ENCODE assay signal across 26 mouse cellular contexts in genomic region chr6:5304956-5305355, GRCm38 (mm10). TPM values are rescaled to one million over a fixed set of nuclear protein-coding genes. Genes with fewer than 3 reads are reported as not detected.
DNase-seq lines count a peak whose midpoint lies in the region; ATAC-seq and TF ChIP-seq lines count a peak whose summit lies in the region.
"Had no signal": no experiment of that assay in that cellular context is flagged by ENCODE, and none has a peak within 500 bp of the region (broad histone marks: within the 10 kb centered on the region; RNA-seq: fewer than 3 reads in every experiment).

No protein-coding gene starts in this region.

- ATAC-seq in intestine, embryonic 16.5 days, result peak; percentile 40; the same call in 1 of the 2 replicates
- no peak for ATAC-seq in intestine, embryonic 15.5 days
- ATAC-seq in neural tube, embryonic 15.5 days (ENCODE audit: low FRiP score), result no peak
- ATAC-seq: forebrain, embryonic 13.5 days; forebrain, embryonic 16.5 days; Patski had no signal

- no peak for TF ChIP-seq POLR2A in kidney, adult 2 months (IDR thresholded peaks at IDR 0.05; ENCODE audit: low read depth, low read length)

- no peak for TF ChIP-seq CTCF in kidney, adult 2 months (conservative IDR thresholded peaks at IDR 0.05; ENCODE audit: insufficient read depth, insufficient read length, low read depth, low read length)

- H3K9me3 ChIP-seq in intestine, embryonic 16.5 days (ENCODE audit: control insufficient read depth, low read length), result no peaks in the 10 kb centered on the region
- no peaks in the 10 kb centered on the region for H3K9me3 ChIP-seq in intestine, embryonic 15.5 days
- no peaks in the 10 kb centered on the region; the same call in 1 of the 2 replicates for H3K9me3 ChIP-seq in neural tube, embryonic 15.5 days (replicated peaks)
- H3K9me3 ChIP-seq: forebrain, embryonic 10.5 days; forebrain, embryonic 13.5 days; G1E; heart, embryonic 10.5 days had no signal

- no peak overlapping the region for H3K4me3 ChIP-seq in intestine, embryonic 16.5 days (ENCODE audit: low read length)
- H3K4me3 ChIP-seq in intestine, embryonic 15.5 days (replicated peaks), result no peak overlapping the region
- no peak overlapping the region for H3K4me3 ChIP-seq in kidney, adult 2 months (ENCODE audit: insufficient read depth, low read depth, low read length)
- no peak overlapping the region for H3K4me3 ChIP-seq in neural tube, embryonic 15.5 days (replicated peaks)
- H3K4me3 ChIP-seq: forebrain, embryonic 10.5 days; forebrain, embryonic 13.5 days; heart, embryonic 10.5 days; heart, embryonic 13.5 days had no signal

- no peak overlapping the region for H3K9ac ChIP-seq in intestine, embryonic 16.5 days (ENCODE audit: low read depth, low read length)
- H3K9ac ChIP-seq in intestine, embryonic 15.5 days, result no peak overlapping the region
- no peak overlapping the region for H3K9ac ChIP-seq in neural tube, embryonic 15.5 days (replicated peaks)
- H3K9ac ChIP-seq: forebrain, embryonic 13.5 days; heart, embryonic 13.5 days; hindbrain, embryonic 14.5 days had no signal

- no peak overlapping the region for H3K4me2 ChIP-seq in intestine, embryonic 16.5 days (ENCODE audit: low read depth, low read length)
- no peak overlapping the region for H3K4me2 ChIP-seq in intestine, embryonic 15.5 days (replicated peaks)
- no peak overlapping the region for H3K4me2 ChIP-seq in neural tube, embryonic 15.5 days
- H3K4me2 ChIP-seq: forebrain, embryonic 13.5 days; heart, embryonic 13.5 days; hindbrain, embryonic 14.5 days had no signal

- no peak overlapping the region for H3K27ac ChIP-seq in intestine, embryonic 16.5 days (ENCODE audit: low read length)
- H3K27ac ChIP-seq in intestine, embryonic 15.5 days, result no peak overlapping the region
- no peak overlapping the region for H3K27ac ChIP-seq in kidney, adult 2 months (ENCODE audit: insufficient read depth, low read depth, low read length)
- H3K27ac ChIP-seq in neural tube, embryonic 15.5 days (replicated peaks), result no peak overlapping the region
- H3K27ac ChIP-seq: forebrain, embryonic 10.5 days; forebrain, embryonic 13.5 days; heart, embryonic 10.5 days; heart, embryonic 13.5 days; hindbrain, embryonic 14.5 days had no signal

- DNase-seq in kidney, adult 2 months, result peak; percentile 46
- no peak for DNase-seq in kidney, postnatal 10 days
- DNase-seq in kidney, postnatal 36 days, result peak; percentile 27 to 47
- DNase-seq in kidney, postnatal 4 days, result no peak
- DNase-seq: adrenal gland, postnatal 10 days; adrenal gland, postnatal 36 days; B cell, adult 2 months; cerebellum, adult 18-20 months; cerebellum, adult 9-10 months; cerebellum, postnatal 14 days; gastrocnemius, postnatal 10 days; heart, adult 18-20 months; heart, postnatal 14 days; heart, postnatal 4 days had no signal

- no peaks in the 10 kb centered on the region for H3K36me3 ChIP-seq in intestine, embryonic 16.5 days (ENCODE audit: control insufficient read depth, insufficient read depth, low read length)
- H3K36me3 ChIP-seq in intestine, embryonic 15.5 days, result no peaks in the 10 kb centered on the region
- H3K36me3 ChIP-seq in kidney, adult 2 months (ENCODE audit: control insufficient read depth, insufficient read depth, low read length), result no peaks in the 10 kb centered on the region
- H3K36me3 ChIP-seq in neural tube, embryonic 15.5 days, result no peaks in the 10 kb centered on the region
- H3K36me3 ChIP-seq: forebrain, embryonic 10.5 days; heart, embryonic 10.5 days; heart, embryonic 13.5 days had no signal

- 78% methylated on average over 8 of the region's 8 CpGs for WGBS in intestine, embryonic 16.5 days
- WGBS in intestine, embryonic 15.5 days, result 78% methylated on average over 8 of the region's 8 CpGs
- WGBS in kidney, adult 2 months, result 88% methylated on average over 8 of the region's 8 CpGs
- WGBS in neural tube, embryonic 15.5 days, result 86% methylated on average over 8 of the region's 8 CpGs

- no peaks in the 10 kb centered on the region for H3K27me3 ChIP-seq in intestine, embryonic 16.5 days (replicated peaks; ENCODE audit: control insufficient read depth, insufficient read depth, low read length)
- no peaks in the 10 kb centered on the region for H3K27me3 ChIP-seq in intestine, embryonic 15.5 days (replicated peaks)
- no peaks in the 10 kb centered on the region for H3K27me3 ChIP-seq in kidney, adult 2 months (replicated peaks; ENCODE audit: control insufficient read depth, insufficient read depth, low read length)
- H3K27me3 ChIP-seq in neural tube, embryonic 15.5 days (replicated peaks), result no peaks in the 10 kb centered on the region
- H3K27me3 ChIP-seq: CH12.LX; forebrain, embryonic 13.5 days; heart, embryonic 13.5 days; Patski had no signal

- no peaks in the 10 kb centered on the region for H3K4me1 ChIP-seq in intestine, embryonic 16.5 days (ENCODE audit: control insufficient read depth, insufficient read depth, low read length)
- H3K4me1 ChIP-seq in intestine, embryonic 15.5 days (replicated peaks), result no peaks in the 10 kb centered on the region
- H3K4me1 ChIP-seq in kidney, adult 2 months (ENCODE audit: control insufficient read depth, insufficient read depth, low read length), result no peaks in the 10 kb centered on the region
- H3K4me1 ChIP-seq in neural tube, embryonic 15.5 days, result no peaks in the 10 kb centered on the region
- H3K4me1 ChIP-seq: forebrain, embryonic 13.5 days; heart, embryonic 10.5 days had no signal

RNA-seq across cellular contexts. Expression of gene Pon2, which starts 6.7 kb away (rescaled TPM):
- 89.7 and 100 TPM in 2 replicates for polyA plus RNA-seq in intestine, embryonic 16.5 days (2015; fragmentation: Nextera tagmentation; extraction: Ambion mirVana)
- 58.4 and 64.5 TPM in 2 replicates for polyA plus RNA-seq in intestine, embryonic 15.5 days (2015; fragmentation: Nextera tagmentation; extraction: Ambion mirVana)
- polyA plus RNA-seq in kidney, adult 2 months (2012; rRNA removed), result 14.1 and 16.3 TPM in 2 replicates
- polyA plus RNA-seq in neural tube, embryonic 15.5 days (2015; fragmentation: Nextera tagmentation; extraction: Ambion mirVana), result 32.3 and 39.8 TPM in 2 replicates

RNA-seq across cellular contexts. Expression of gene Pon3, which starts 48.9 kb away (rescaled TPM):
- 27.7 and 30.2 TPM in 2 replicates for polyA plus RNA-seq in intestine, embryonic 16.5 days (2015; fragmentation: Nextera tagmentation; extraction: Ambion mirVana)
- 22.4 and 23.5 TPM in 2 replicates for polyA plus RNA-seq in intestine, embryonic 15.5 days (2015; fragmentation: Nextera tagmentation; extraction: Ambion mirVana)
- polyA plus RNA-seq in kidney, adult 2 months (2012; rRNA removed), result 8.7 and 11.4 TPM in 2 replicates
- 3.4 and 5.7 TPM in 2 replicates for polyA plus RNA-seq in neural tube, embryonic 15.5 days (2015; fragmentation: Nextera tagmentation; extraction: Ambion mirVana)

Comparison
In these comparisons a context has a peak if more than half of its experiments do, and no peak if none do; other contexts are left out.
1. DNase-seq: peak in kidney, adult 2 months (single experiment) and kidney, postnatal 36 days (2 of 2); none in kidney, postnatal 10 days (single experiment) and kidney, postnatal 4 days (0 of 2).